Mouse (Mus musculus) limb, embryonic 15.5 days (tissue): ENCODE measurements around the gene Dll3. TPM values are rescaled to one million over a fixed set of nuclear protein-coding genes. Genes with fewer than 3 reads are reported as not detected.

Experiments
- polyA plus RNA-seq: library from polyadenylated mRNA; unstranded; fragments of >200 nt; fragmentation: Nextera tagmentation; extraction: Ambion mirVana; gene quantifications from 2 replicates; pipeline ENCODE4 v1.2.1, GENCODE M21; 2015

The Dll3 gene
- polyA plus RNA-seq, 1 experiment from 2014 or later: 0.35 TPM

Other genes with a start within 250 kb of the Dll3 start
- gene Fcgbp, start 231.0 kb downstream of the Dll3 start, polyA plus RNA-seq: 0.13 and 0.22 TPM in 2 replicates
- gene 9530053A07Rik, start 172.8 kb downstream of the Dll3 start, polyA plus RNA-seq: not detected in 2 replicates
- gene Fbl, start 132.5 kb downstream of the Dll3 start, polyA plus RNA-seq: 105 and 110 TPM in 2 replicates
- gene Dyrk1b, start 122.8 kb downstream of the Dll3 start, polyA plus RNA-seq: 9.2 and 11.7 TPM in 2 replicates
- gene Eid2, start 34.4 kb downstream of the Dll3 start, polyA plus RNA-seq: 2.8 and 3.5 TPM in 2 replicates
- gene Eid2b, start 24.5 kb downstream of the Dll3 start, polyA plus RNA-seq: 12.6 and 12.8 TPM in 2 replicates
- gene Selenov, start 11.1 kb downstream of the Dll3 start, polyA plus RNA-seq: 1.0 TPM in 1 of 2 replicates, not detected in the other
- gene Timm50, start 9.8 kb upstream of the Dll3 start, polyA plus RNA-seq: 115 and 126 TPM in 2 replicates
- 95.3 and 98.0 TPM in 2 replicates for gene Supt5, start 36.5 kb upstream of the Dll3 start, polyA plus RNA-seq
- 822 and 1,022 TPM in 2 replicates for gene Rps16, start 48.4 kb upstream of the Dll3 start, polyA plus RNA-seq
- gene Plekhg2, start 70.4 kb upstream of the Dll3 start, polyA plus RNA-seq: 54.4 and 54.8 TPM in 2 replicates
- gene Zfp36, start 78.0 kb upstream of the Dll3 start, polyA plus RNA-seq: 22.8 and 26.0 TPM in 2 replicates
- gene Med29, start 90.5 kb upstream of the Dll3 start, polyA plus RNA-seq: 44.8 and 45.1 TPM in 2 replicates
- 67.6 and 73.4 TPM in 2 replicates for gene Paf1, start 90.7 kb upstream of the Dll3 start, polyA plus RNA-seq
- gene Gmfg, start 135.2 kb upstream of the Dll3 start, polyA plus RNA-seq: 18.1 and 19.3 TPM in 2 replicates
- gene Lrfn1, start 149.7 kb upstream of the Dll3 start, polyA plus RNA-seq: 3.1 and 3.5 TPM in 2 replicates
- gene Ifnl2, start 208.2 kb upstream of the Dll3 start, polyA plus RNA-seq: not detected in 2 replicates
- gene Ifnl3, start 220.6 kb upstream of the Dll3 start, polyA plus RNA-seq: not detected in 2 replicates
- gene Sycn, start 238.6 kb upstream of the Dll3 start, polyA plus RNA-seq: not detected in 2 replicates
- 1.6 and 2.3 TPM in 2 replicates for gene Nccrp1, start 245.0 kb upstream of the Dll3 start, polyA plus RNA-seq